Mouse (Mus musculus) embryonic facial prominence, embryonic 13.5 days (tissue): Measurements from ENCODE around the gene Macrod2. TPM values are rescaled to one million over a fixed set of nuclear protein-coding genes. Genes with fewer than 3 reads are reported as not detected.
A peak's percentile ranks its signal among the peaks of the same experiment; 100 is the strongest.

Experiments used
- ATAC-seq: fragments of 200-750 bp; cut with Nextera tagmentation; 2 replicates; pipeline ENCODE4 v1.8.0; 2017; ENCODE audit warnings: low read depth; ENCODE audit not compliant: insufficient number of reproducible peaks, insufficient read depth, low FRiP score, low TSS enrichment
- H3K27ac ChIP-seq: fragments of 300-500 bp; sonication (generic); 2 replicates; pipeline ENCODE4 v1.5.1; 2015; ENCODE audit warnings: moderate library complexity, mild to moderate bottlenecking, inconsistent platforms
- H3K27me3 ChIP-seq: fragments of 300-500 bp; sonication (generic); 2 replicates; pipeline ENCODE4 v1.6.1; 2015; ENCODE audit warnings: mild to moderate bottlenecking, inconsistent platforms
- H3K36me3 ChIP-seq: fragments of 300-500 bp; sonication (generic); 2 replicates; pipeline ENCODE4 v1.6.1; 2015; ENCODE audit warnings: mild to moderate bottlenecking, inconsistent platforms
- H3K4me1 ChIP-seq: fragments of 300-500 bp; sonication (generic); 2 replicates; pipeline ENCODE4 v1.6.1; 2015; ENCODE audit warnings: inconsistent platforms
- H3K4me2 ChIP-seq: fragments of 300-500 bp; sonication (generic); 2 replicates; pipeline ENCODE4 v1.6.1; 2015; ENCODE audit warnings: moderate library complexity, mild to moderate bottlenecking, inconsistent platforms
- H3K4me3 ChIP-seq: fragments of 300-500 bp; sonication (generic); 2 replicates; pipeline ENCODE4 v1.5.1; 2015; ENCODE audit warnings: mild to moderate bottlenecking, inconsistent platforms
- H3K9ac ChIP-seq: fragments of 300-500 bp; sonication (generic); 2 replicates; pipeline ENCODE4 v1.6.1; 2015; ENCODE audit warnings: mild to moderate bottlenecking, inconsistent platforms
- H3K9me3 ChIP-seq: fragments of 300-500 bp; sonication (generic); 2 replicates; pipeline ENCODE4 v1.6.1; 2016; ENCODE audit warnings: inconsistent platforms
- WGBS: fragments of 180-500 bp; shearing (Covaris S2); methylation state at CpG from one replicate; pipeline ENCODE4 v1.1.7; 2015; ENCODE audit warnings: mixed read lengths; 5-methylcytosine and 5-hydroxymethylcytosine counted together
- polyA plus RNA-seq: library from polyadenylated mRNA; unstranded; fragments of >200 nt; fragmentation: Nextera tagmentation; extraction: Ambion mirVana; gene quantifications from 2 replicates; pipeline ENCODE4 v1.2.1, GENCODE M21; 2015

Gene Macrod2
- polyA plus RNA-seq, 1 experiment from 2014 or later: 44.8 TPM

- WGBS: 28% methylated on average over 4 of the region's 4 CpGs
- H3K27me3 ChIP-seq: no peaks in the 10 kb centered on the region
- H3K4me1 ChIP-seq: no peaks in the 10 kb centered on the region
- H3K9ac ChIP-seq: no peak overlapping the region
- ATAC-seq: no peak
- no peaks in the 10 kb centered on the region for H3K9me3 ChIP-seq
- no peaks in the 10 kb centered on the region for H3K36me3 ChIP-seq
- H3K4me2 ChIP-seq: no peak overlapping the region
- H3K4me3 ChIP-seq: no peak overlapping the region
- H3K27ac ChIP-seq: no peak overlapping the region
These were observed 1629.5 kb downstream of the Macrod2 start for GRCm38 (mm10) chr2:142024534-142025155.

- ATAC-seq: no peak
- no peaks in the 10 kb centered on the region for H3K36me3 ChIP-seq
- no peaks in the 10 kb centered on the region for H3K4me1 ChIP-seq
- no peak overlapping the region for H3K4me2 ChIP-seq
- no peak overlapping the region for H3K27ac ChIP-seq
- H3K27me3 ChIP-seq: no peaks in the 10 kb centered on the region
- H3K9me3 ChIP-seq: no peaks in the 10 kb centered on the region
- no peak overlapping the region for H3K9ac ChIP-seq
- H3K4me3 ChIP-seq: no peak overlapping the region
These were observed 1631.6 kb downstream of the Macrod2 start for GRCm38 (mm10) chr2:142026721-142027120.

GRCm38 (mm10) chr2:142030756-142031646 is 1635.9 kb downstream of the Macrod2 start:
- Histone ChIP-seq H3K9me3 (no peaks in the 10 kb centered on the region), H3K27me3 (no peaks in the 10 kb centered on the region)
- no peak for ATAC-seq

GRCm38 (mm10) chr2:142055576-142055975 is 1660.5 kb downstream of the Macrod2 start:
- Histone ChIP-seq H3K27ac (no peak overlapping the region), H3K4me3 (no peak overlapping the region), H3K4me1 (peaks cover 11% of the 10 kb centered on the region), H3K9me3 (no peaks in the 10 kb centered on the region), H3K9ac (no peak overlapping the region), H3K27me3 (no peaks in the 10 kb centered on the region), H3K36me3 (no peaks in the 10 kb centered on the region), H3K4me2 (no peak overlapping the region)
- no peak for ATAC-seq
- 90% methylated on average over 6 of the region's 6 CpGs for WGBS

More at GRCm38 (mm10) chr2:142030756-142031646, 1635.9 kb downstream of the Macrod2 start:
- H3K27ac ChIP-seq: no peak overlapping the region
- H3K9ac ChIP-seq: no peak overlapping the region
- H3K4me1 ChIP-seq: no peaks in the 10 kb centered on the region
- no peak overlapping the region for H3K4me3 ChIP-seq
- H3K4me2 ChIP-seq: no peak overlapping the region
- 55% methylated on average over 10 of the region's 10 CpGs for WGBS
- no peaks in the 10 kb centered on the region for H3K36me3 ChIP-seq

- Histone ChIP-seq H3K36me3 (no peaks in the 10 kb centered on the region), H3K9ac (peak overlapping the region; percentile 51), H3K27ac (peak overlapping the region; percentile 82), H3K9me3 (no peaks in the 10 kb centered on the region), H3K4me2 (peak overlapping the region; percentile 47), H3K4me1 (peaks cover 11% of the 10 kb centered on the region), H3K4me3 (peak overlapping the region; percentile 12; the same call in 1 of the 2 replicates), H3K27me3 (no peaks in the 10 kb centered on the region)
- 0 out of 2 replicates have a peak, but pooled peaks have one; percentile 48 for ATAC-seq
- WGBS: 15% methylated on average over 14 of the region's 14 CpGs
These were observed 1663.0 kb downstream of the Macrod2 start for GRCm38 (mm10) chr2:142057889-142058750.

- WGBS: 52% methylated on average over 2 of the region's 2 CpGs
- Histone ChIP-seq H3K4me1 (peaks cover 11% of the 10 kb centered on the region), H3K4me2 (peak overlapping the region; percentile 47), H3K27ac (peak overlapping the region; percentile 82), H3K9ac (peak overlapping the region; percentile 51), H3K27me3 (no peaks in the 10 kb centered on the region), H3K4me3 (no peak overlapping the region), H3K9me3 (no peaks in the 10 kb centered on the region), H3K36me3 (no peaks in the 10 kb centered on the region)
- ATAC-seq: no peak
These were observed 1663.6 kb downstream of the Macrod2 start for GRCm38 (mm10) chr2:142058751-142059090.

- no peaks in the 10 kb centered on the region for H3K27me3 ChIP-seq
- no peak overlapping the region for H3K27ac ChIP-seq
- ATAC-seq: no peak
- H3K9ac ChIP-seq: no peak overlapping the region
- H3K4me1 ChIP-seq: no peaks in the 10 kb centered on the region
- H3K4me3 ChIP-seq: no peak overlapping the region
- WGBS: 88% methylated on average over 3 of the region's 3 CpGs
- H3K36me3 ChIP-seq: no peaks in the 10 kb centered on the region
- H3K9me3 ChIP-seq: no peaks in the 10 kb centered on the region
- H3K4me2 ChIP-seq: no peak overlapping the region
These were observed 1713.8 kb downstream of the Macrod2 start for GRCm38 (mm10) chr2:142108947-142109346.

- Histone ChIP-seq H3K4me1 (no peaks in the 10 kb centered on the region), H3K36me3 (no peaks in the 10 kb centered on the region), H3K27me3 (no peaks in the 10 kb centered on the region), H3K9ac (no peak overlapping the region), H3K4me2 (no peak overlapping the region), H3K9me3 (no peaks in the 10 kb centered on the region), H3K27ac (no peak overlapping the region), H3K4me3 (no peak overlapping the region)
- ATAC-seq: no peak
- WGBS: 100% methylated on average over 1 of the region's 1 CpGs
These were observed 1721.5 kb downstream of the Macrod2 start for GRCm38 (mm10) chr2:142116623-142117022.

GRCm38 (mm10) chr2:142128109-142128508 is 1733.0 kb downstream of the Macrod2 start:
- WGBS: 63% methylated on average over 3 of the region's 3 CpGs
- Histone ChIP-seq H3K9ac (no peak overlapping the region), H3K4me1 (no peaks in the 10 kb centered on the region), H3K27ac (no peak overlapping the region), H3K4me2 (no peak overlapping the region), H3K36me3 (no peaks in the 10 kb centered on the region), H3K9me3 (no peaks in the 10 kb centered on the region), H3K4me3 (no peak overlapping the region), H3K27me3 (no peaks in the 10 kb centered on the region)
- ATAC-seq: no peak

- 93% methylated on average over 4 of the region's 4 CpGs for WGBS
- no peak for ATAC-seq
These were observed 1734.1 kb downstream of the Macrod2 start for GRCm38 (mm10) chr2:142129166-142129565.

GRCm38 (mm10) chr2:142149310-142149709 is 1754.2 kb downstream of the Macrod2 start:
- Histone ChIP-seq H3K27ac (0 out of 2 replicates have a peak overlapping the region, but pooled peaks have one; percentile 28), H3K36me3 (no peaks in the 10 kb centered on the region), H3K9me3 (no peaks in the 10 kb centered on the region), H3K4me2 (no peak overlapping the region), H3K9ac (no peak overlapping the region), H3K4me3 (no peak overlapping the region), H3K4me1 (peaks cover 15% of the 10 kb centered on the region), H3K27me3 (no peaks in the 10 kb centered on the region)
- WGBS: 18% methylated on average over 2 of the region's 2 CpGs
- ATAC-seq: no peak

More at GRCm38 (mm10) chr2:142129166-142129565, 1734.1 kb downstream of the Macrod2 start:
- H3K4me3 ChIP-seq: no peak overlapping the region
- no peaks in the 10 kb centered on the region for H3K4me1 ChIP-seq
- H3K9ac ChIP-seq: no peak overlapping the region
- H3K27me3 ChIP-seq: no peaks in the 10 kb centered on the region
- H3K36me3 ChIP-seq: no peaks in the 10 kb centered on the region
- no peaks in the 10 kb centered on the region for H3K9me3 ChIP-seq
- H3K27ac ChIP-seq: no peak overlapping the region
- H3K4me2 ChIP-seq: no peak overlapping the region
